Mouse (Mus musculus) midbrain, embryonic 11.5 days (tissue): ENCODE measurements around the gene Tnpo1. TPM values are rescaled to one million over a fixed set of nuclear protein-coding genes. Genes with fewer than 3 reads are reported as not detected.

Experiments used
- ATAC-seq: fragments of 200-750 bp; cut with Nextera tagmentation; 2 replicates; pipeline ENCODE4 v1.8.0; 2017; ENCODE audit warnings: moderate TSS enrichment, moderate library complexity; ENCODE audit not compliant: low FRiP score
- DNase-seq: peaks from one replicate; pipeline ENCODE4 v3.0.0; 2015; ENCODE audit warnings: low spot score; ENCODE audit errors: missing footprints
- H3K27ac ChIP-seq: fragments of 300-500 bp; sonication (generic); 2 replicates; pipeline ENCODE4 v1.5.1; 2014; ENCODE audit warnings: low read depth, low read length
- H3K27me3 ChIP-seq: fragments of 300-500 bp; sonication (generic); 2 replicates; pipeline ENCODE4 v1.6.1; 2014; ENCODE audit warnings: mild to moderate bottlenecking, low read length, moderate library complexity, mixed read lengths; ENCODE audit not compliant: control insufficient read depth, insufficient read depth
- H3K36me3 ChIP-seq: fragments of 300-500 bp; sonication (generic); 2 replicates; pipeline ENCODE4 v1.6.1; 2014; ENCODE audit warnings: mild to moderate bottlenecking, low read length, moderate library complexity, mixed read lengths; ENCODE audit not compliant: control insufficient read depth, insufficient read depth
- H3K4me1 ChIP-seq: fragments of 300-500 bp; sonication (generic); 2 replicates; pipeline ENCODE4 v1.6.1; 2014; ENCODE audit warnings: low read length; ENCODE audit not compliant: control insufficient read depth, insufficient read depth
- H3K4me2 ChIP-seq: fragments of 300-500 bp; sonication (generic); 2 replicates; pipeline ENCODE4 v1.6.1; 2014; ENCODE audit warnings: mild to moderate bottlenecking, moderate library complexity
- H3K4me3 ChIP-seq: fragments of 300-500 bp; sonication (generic); 2 replicates; pipeline ENCODE4 v1.5.1; 2014; ENCODE audit warnings: low read depth, low read length
- H3K9ac ChIP-seq: fragments of 300-500 bp; sonication (generic); 2 replicates; pipeline ENCODE4 v1.6.1; 2014; ENCODE audit warnings: low read length
- H3K9me3 ChIP-seq: fragments of 300-500 bp; sonication (generic); 2 replicates; pipeline ENCODE4 v1.6.1; 2016; ENCODE audit warnings: low read length; ENCODE audit not compliant: control insufficient read depth
- WGBS: fragments of 180-500 bp; shearing (Covaris S2); extraction: QIAGEN DNeasy Blood & Tissue Kit; methylation state at CpG from one replicate; pipeline ENCODE4 v1.1.7; 2014; 5-methylcytosine and 5-hydroxymethylcytosine counted together
- polyA plus RNA-seq: library from polyadenylated mRNA; unstranded; fragments of >200 nt; fragmentation: Nextera tagmentation; extraction: Ambion mirVana; gene quantifications from 2 replicates; pipeline ENCODE4 v1.2.1, GENCODE M21; 2014

Tnpo1 gene
- polyA plus RNA-seq = 63.1 and 70.5 TPM in 2 replicates

DNA sequence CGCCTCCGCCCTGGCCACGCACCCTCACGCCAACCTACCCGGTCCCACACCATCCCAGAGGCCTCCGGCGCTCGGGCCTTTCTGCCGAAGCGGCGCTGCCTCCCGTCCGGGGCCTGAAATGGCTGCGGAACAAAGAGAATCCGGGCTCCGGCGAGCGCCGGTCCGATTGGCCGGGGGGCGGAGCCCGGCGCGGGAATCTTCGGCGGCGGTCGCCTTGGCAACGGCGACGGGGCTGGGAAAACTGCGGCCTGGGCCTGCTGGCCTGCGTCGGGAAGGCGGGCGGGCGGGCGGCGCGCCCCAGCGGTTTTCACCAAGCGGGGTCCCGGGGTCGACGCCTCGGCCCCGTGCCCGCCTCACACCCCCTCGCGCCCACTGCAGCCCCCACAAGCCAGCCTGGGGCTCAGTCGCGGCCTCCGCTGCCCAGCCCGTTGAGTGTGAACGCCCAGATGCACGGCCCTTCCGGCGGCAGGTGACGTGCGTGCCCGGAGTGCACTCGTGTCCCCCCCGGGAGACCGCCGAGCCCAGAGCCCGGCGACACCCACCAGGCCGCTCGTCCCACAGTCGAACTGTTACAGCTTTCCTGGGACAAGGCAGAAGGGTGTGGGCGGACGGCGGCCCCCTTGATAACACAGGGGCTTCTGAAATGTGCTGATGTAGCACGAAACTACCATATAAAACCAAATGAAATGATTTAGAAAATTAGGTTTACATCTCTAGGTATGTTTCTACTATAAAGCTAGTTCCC is at the start of gene Tnpo1:
Gene Tnpo1 (minus strand): TSS at position 172 of the 745 bp plus-strand sequence.
- Histone ChIP-seq H3K9ac (peak within 1 kb of the TSS; percentile 100), H3K9me3 (peaks cover 3% of the 10 kb centered on the region; the same call in 1 of the 2 replicates), H3K4me3 (peak within 1 kb of the TSS; percentile 100), H3K4me2 (peak within 1 kb of the TSS; percentile 81), H3K4me1 (peaks cover 8% of the 10 kb centered on the region; the same call in 1 of the 2 replicates), H3K27me3 (no peaks in the 10 kb centered on the region), H3K36me3 (peaks cover 14% of the 10 kb centered on the region), H3K27ac (peak within 1 kb of the TSS; percentile 98)
- under 1% methylated on average over 73 of the region's 75 CpGs for WGBS
- ATAC-seq (peak; percentile 96), DNase-seq (peak; percentile 98)

DNA sequence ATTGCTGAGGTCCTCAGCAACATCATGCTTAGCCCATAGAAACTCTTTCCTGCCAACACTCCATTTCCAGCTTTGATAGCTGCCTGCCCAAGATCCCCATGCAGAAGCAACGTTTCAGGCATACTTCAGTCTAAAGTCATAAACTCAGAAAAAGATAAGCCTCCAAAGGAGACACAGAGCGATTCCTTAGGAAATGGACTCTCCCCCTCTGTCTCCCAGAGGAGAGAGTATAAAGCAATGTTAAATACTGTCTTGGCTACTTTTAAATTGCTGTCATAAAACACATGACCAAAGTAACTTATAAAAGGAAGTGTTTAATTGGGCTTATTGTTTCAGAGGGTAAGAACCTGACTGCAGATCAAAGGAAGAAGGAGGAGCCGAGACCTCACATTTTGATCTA is 45.9 kb upstream of the Tnpo1 start:
- no peaks in the 10 kb centered on the region for H3K27me3 ChIP-seq
- no peak overlapping the region for H3K9ac ChIP-seq
- no peak overlapping the region for H3K27ac ChIP-seq
- WGBS = 93% methylated on average over 3 of the region's 3 CpGs
- no peak overlapping the region for H3K4me3 ChIP-seq
- DNase-seq = no peak
- H3K4me1 ChIP-seq = no peaks in the 10 kb centered on the region
- H3K36me3 ChIP-seq = no peaks in the 10 kb centered on the region
- H3K4me2 ChIP-seq = no peak overlapping the region
- no peak for ATAC-seq
- no peaks in the 10 kb centered on the region for H3K9me3 ChIP-seq

DNA sequence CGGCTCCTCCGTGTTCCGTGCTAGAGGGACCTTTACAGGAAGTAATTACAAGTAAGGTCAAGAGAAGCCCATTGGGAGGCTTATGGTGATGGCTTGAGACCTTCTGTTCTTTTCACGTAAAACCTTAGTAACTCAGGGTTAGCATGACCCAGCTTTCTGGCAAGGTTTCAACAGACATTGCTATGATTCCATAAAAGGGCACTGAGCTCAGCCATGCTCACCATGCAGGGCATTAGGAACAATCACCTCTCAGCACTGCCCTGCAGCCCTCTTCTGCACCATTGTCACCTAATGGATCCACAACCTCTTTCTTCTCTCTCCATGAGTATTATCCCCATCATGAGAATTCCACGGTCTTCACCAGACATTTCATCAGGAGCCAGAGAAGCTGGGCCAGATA is 45.5 kb upstream of the Tnpo1 start:
- no peak for ATAC-seq
- Histone ChIP-seq H3K36me3 (no peaks in the 10 kb centered on the region), H3K27ac (no peak overlapping the region)

DNA sequence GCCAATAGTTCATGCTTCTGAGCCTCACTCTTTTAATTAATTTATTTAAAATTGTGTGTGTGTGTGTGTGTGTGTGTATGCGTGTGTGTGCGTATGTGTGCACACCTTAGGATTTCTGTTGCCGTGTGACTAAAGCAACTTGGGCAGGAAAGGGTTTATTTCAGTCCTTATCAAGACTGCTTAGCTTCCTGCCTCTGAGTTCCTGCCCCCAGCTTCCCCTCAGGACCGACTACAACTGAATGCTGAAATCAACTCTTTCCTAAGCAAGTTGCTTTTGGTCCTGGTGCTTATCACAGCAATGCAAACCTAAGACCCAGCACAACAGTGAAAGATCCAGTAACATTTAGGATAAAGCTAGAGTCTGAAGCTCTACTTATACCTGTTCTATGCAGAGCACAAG is 42.3 kb upstream of the Tnpo1 start:
- H3K4me1 ChIP-seq = no peaks in the 10 kb centered on the region
- H3K9ac ChIP-seq = no peak overlapping the region
- WGBS = 88% methylated on average over 4 of the region's 4 CpGs
- no peak overlapping the region for H3K27ac ChIP-seq
- no peak overlapping the region for H3K4me3 ChIP-seq
- H3K27me3 ChIP-seq = no peaks in the 10 kb centered on the region
- no peaks in the 10 kb centered on the region for H3K36me3 ChIP-seq
- no peaks in the 10 kb centered on the region for H3K9me3 ChIP-seq
- DNase-seq (no peak), ATAC-seq (no peak)
- no peak overlapping the region for H3K4me2 ChIP-seq

More for the DNA sequence above, 45.5 kb upstream of the Tnpo1 start:
- WGBS = 83% methylated on average over 5 of the region's 5 CpGs
- no peaks in the 10 kb centered on the region for H3K4me1 ChIP-seq
- DNase-seq = no peak
- no peak overlapping the region for H3K4me3 ChIP-seq
- H3K27me3 ChIP-seq = no peaks in the 10 kb centered on the region
- H3K9ac ChIP-seq = no peak overlapping the region
- no peaks in the 10 kb centered on the region for H3K9me3 ChIP-seq
- H3K4me2 ChIP-seq = no peak overlapping the region

GRCm38 (mm10) chr13:98967942-98968341 is 41.8 kb upstream of the Tnpo1 start:
- H3K9ac ChIP-seq = no peak overlapping the region

GRCm38 (mm10) chr13:98966583-98966982 is 40.4 kb upstream of the Tnpo1 start:
- H3K36me3 ChIP-seq = no peaks in the 10 kb centered on the region
- H3K27me3 ChIP-seq = no peaks in the 10 kb centered on the region
- 85% methylated on average over 5 of the region's 5 CpGs for WGBS
- H3K9me3 ChIP-seq = no peaks in the 10 kb centered on the region
- no peak overlapping the region for H3K4me3 ChIP-seq
- H3K4me1 ChIP-seq = no peaks in the 10 kb centered on the region
- DNase-seq (no peak), ATAC-seq (no peak)
- H3K9ac ChIP-seq = no peak overlapping the region
- no peak overlapping the region for H3K4me2 ChIP-seq
- H3K27ac ChIP-seq = no peak overlapping the region

More at GRCm38 (mm10) chr13:98967942-98968341, 41.8 kb upstream of the Tnpo1 start:
- Histone ChIP-seq H3K27me3 (no peaks in the 10 kb centered on the region), H3K9me3 (no peaks in the 10 kb centered on the region), H3K4me3 (no peak overlapping the region), H3K4me2 (no peak overlapping the region), H3K36me3 (no peaks in the 10 kb centered on the region), H3K27ac (no peak overlapping the region), H3K4me1 (no peaks in the 10 kb centered on the region)
- ATAC-seq (no peak), DNase-seq (no peak)
- WGBS = 91% methylated on average over 6 of the region's 6 CpGs

GRCm38 (mm10) chr13:98963612-98964011 is 37.4 kb upstream of the Tnpo1 start:
- DNase-seq (no peak), ATAC-seq (no peak)
- Histone ChIP-seq H3K9ac (no peak overlapping the region), H3K4me1 (no peaks in the 10 kb centered on the region), H3K36me3 (no peaks in the 10 kb centered on the region), H3K4me2 (no peak overlapping the region), H3K27ac (no peak overlapping the region), H3K4me3 (no peak overlapping the region), H3K27me3 (no peaks in the 10 kb centered on the region), H3K9me3 (no peaks in the 10 kb centered on the region)
- WGBS = 92% methylated on average over 1 of the region's 1 CpGs

DNA sequence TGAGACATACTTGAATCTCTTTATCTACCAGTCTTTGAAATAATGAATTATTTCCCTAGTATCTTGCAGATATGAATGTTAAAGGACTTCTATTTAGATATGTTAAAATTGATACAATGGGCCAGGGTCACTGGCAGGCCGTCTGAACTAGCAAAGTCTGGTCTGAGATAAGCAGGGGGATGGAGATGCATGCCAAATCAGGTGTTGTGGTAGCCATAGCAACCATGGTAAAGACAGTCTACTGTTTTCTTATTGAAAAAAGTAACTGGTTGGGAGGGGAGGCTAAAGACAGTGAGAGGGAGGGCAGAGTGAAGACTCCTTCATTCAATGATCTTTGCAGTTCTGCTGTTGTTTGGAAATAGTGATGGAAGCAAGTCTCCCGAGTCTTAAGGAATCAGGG is 32.0 kb upstream of the Tnpo1 start:
- 47% methylated on average over 2 of the region's 2 CpGs for WGBS
- no peaks in the 10 kb centered on the region for H3K9me3 ChIP-seq
- no peak overlapping the region for H3K27ac ChIP-seq
- no peaks in the 10 kb centered on the region for H3K36me3 ChIP-seq
- no peaks in the 10 kb centered on the region for H3K27me3 ChIP-seq
- no peak overlapping the region for H3K4me3 ChIP-seq
- no peaks in the 10 kb centered on the region; the same call in none of the 2 replicates for H3K4me1 ChIP-seq
- peak; percentile 46; the same call in 1 of the 2 replicates for ATAC-seq
- DNase-seq = no peak
- no peak overlapping the region for H3K9ac ChIP-seq
- no peak overlapping the region for H3K4me2 ChIP-seq

DNA sequence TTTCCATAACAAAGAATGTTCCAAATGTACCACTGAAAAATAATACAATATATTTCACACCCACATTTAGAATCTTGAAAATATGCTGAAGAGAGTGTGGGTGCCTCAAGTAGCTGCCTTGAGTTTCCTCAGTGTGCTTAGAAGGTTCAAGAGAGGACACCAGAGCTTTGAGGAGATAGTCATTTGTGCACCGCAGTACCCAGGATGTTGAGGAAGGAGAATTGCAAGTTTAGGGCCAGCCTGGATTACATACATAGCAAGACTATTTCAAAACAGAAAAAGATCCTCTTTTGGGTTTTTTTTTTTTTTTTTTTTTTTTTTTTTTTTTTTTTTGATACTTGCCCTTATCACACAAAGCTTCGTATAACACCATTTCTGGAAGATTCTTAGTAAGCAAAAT is 30.0 kb upstream of the Tnpo1 start:
- Histone ChIP-seq H3K4me1 (no peaks in the 10 kb centered on the region; the same call in none of the 2 replicates), H3K27ac (no peak overlapping the region), H3K27me3 (no peaks in the 10 kb centered on the region), H3K9me3 (no peaks in the 10 kb centered on the region), H3K4me2 (no peak overlapping the region), H3K9ac (no peak overlapping the region), H3K36me3 (no peaks in the 10 kb centered on the region), H3K4me3 (no peak overlapping the region)
- DNase-seq (no peak), ATAC-seq (no peak)
- 90% methylated on average over 2 of the region's 2 CpGs for WGBS
